Mouse (Mus musculus) hindbrain, embryonic 15.5 days (tissue): Measurements from ENCODE around the gene Acp2. TPM values are rescaled to one million over a fixed set of nuclear protein-coding genes. Genes with fewer than 3 reads are reported as not detected.
A peak's percentile ranks its signal among the peaks of the same experiment; 100 is the strongest.

Experiments used
- ATAC-seq: fragments of 200-750 bp; cut with Nextera tagmentation; 2 replicates; pipeline ENCODE4 v1.8.0; 2017; ENCODE audit warnings: low read depth, moderate number of reproducible peaks, moderate TSS enrichment; ENCODE audit not compliant: low FRiP score
- H3K27ac ChIP-seq: fragments of 300-500 bp; sonication (generic); replicated peaks from 2 replicates; pipeline ENCODE4 v1.5.1; 2015; ENCODE audit warnings: mild to moderate bottlenecking, inconsistent platforms
- H3K27me3 ChIP-seq: fragments of 300-500 bp; sonication (generic); 2 replicates; pipeline ENCODE4 v1.6.1; 2015; ENCODE audit warnings: control low read depth, inconsistent platforms
- H3K36me3 ChIP-seq: fragments of 300-500 bp; sonication (generic); 2 replicates; pipeline ENCODE4 v1.6.1; 2015; ENCODE audit warnings: control low read depth, inconsistent platforms
- H3K4me1 ChIP-seq: fragments of 300-500 bp; sonication (generic); replicated peaks from 2 replicates; pipeline ENCODE4 v1.6.1; 2015; ENCODE audit warnings: control low read depth, inconsistent platforms
- H3K4me2 ChIP-seq: fragments of 300-500 bp; sonication (generic); 2 replicates; pipeline ENCODE4 v1.6.1; 2015; ENCODE audit warnings: moderate library complexity, mild to moderate bottlenecking, inconsistent platforms
- H3K4me3 ChIP-seq: fragments of 300-500 bp; sonication (generic); 2 replicates; pipeline ENCODE4 v1.5.1; 2015; ENCODE audit warnings: mild to moderate bottlenecking, inconsistent platforms
- H3K9ac ChIP-seq: fragments of 300-500 bp; sonication (generic); 2 replicates; pipeline ENCODE4 v1.6.1; 2015; ENCODE audit warnings: inconsistent platforms
- H3K9me3 ChIP-seq: fragments of 300-500 bp; sonication (generic); 2 replicates; pipeline ENCODE4 v1.6.1; 2016; ENCODE audit warnings: control low read depth, inconsistent platforms
- WGBS: fragments of 180-500 bp; shearing (Covaris S2); methylation state at CpG from one replicate; pipeline ENCODE4 v1.1.7; 2015; 5-methylcytosine and 5-hydroxymethylcytosine counted together
- polyA plus RNA-seq: library from polyadenylated mRNA; unstranded; fragments of >200 nt; fragmentation: Nextera tagmentation; extraction: Ambion mirVana; gene quantifications from 2 replicates; pipeline ENCODE4 v1.2.1, GENCODE M21; 2015

Acp2 gene
- polyA plus RNA-seq, 1 experiment from 2014 or later = 37.2 TPM

- Histone ChIP-seq H3K36me3 (no peaks in the 10 kb centered on the region), H3K4me1 (no peaks in the 10 kb centered on the region), H3K27ac (no peak overlapping the region), H3K9ac (no peak overlapping the region), H3K4me3 (no peak overlapping the region), H3K4me2 (no peak overlapping the region), H3K9me3 (no peaks in the 10 kb centered on the region), H3K27me3 (no peaks in the 10 kb centered on the region)
- WGBS = 84% methylated on average over 5 of the region's 5 CpGs
- no peak for ATAC-seq
Measured at GRCm38 (mm10) chr2:91244557-91245228, 42.0 kb downstream of the Acp2 start.

DNA sequence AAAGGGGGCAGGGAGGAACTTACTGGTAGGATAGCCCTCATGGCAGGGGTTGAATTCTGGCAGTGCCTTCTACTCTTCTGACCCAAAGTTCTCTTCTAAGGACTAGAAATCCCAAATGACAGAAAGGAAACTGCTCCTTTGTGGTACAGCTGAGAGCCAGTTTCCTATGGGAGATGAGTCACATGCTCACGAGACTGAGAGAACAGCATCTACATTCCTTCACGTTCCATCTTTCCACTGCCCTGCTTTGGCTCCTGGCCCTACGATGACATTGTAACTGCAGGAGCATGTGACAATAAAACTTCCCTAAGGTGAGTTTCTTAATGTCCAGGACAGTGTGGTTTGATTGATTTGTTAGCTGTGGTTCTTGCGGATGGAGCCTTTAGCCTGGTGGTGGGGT is 45.7 kb downstream of the Acp2 start:
- H3K4me2 ChIP-seq = no peak overlapping the region
- no peaks in the 10 kb centered on the region for H3K9me3 ChIP-seq
- no peak overlapping the region for H3K9ac ChIP-seq
- no peak overlapping the region for H3K4me3 ChIP-seq
- ATAC-seq = no peak
- H3K27me3 ChIP-seq = no peaks in the 10 kb centered on the region
- H3K27ac ChIP-seq = no peak overlapping the region
- no peaks in the 10 kb centered on the region for H3K36me3 ChIP-seq
- 88% methylated on average over 4 of the region's 4 CpGs for WGBS
- no peaks in the 10 kb centered on the region for H3K4me1 ChIP-seq

GRCm38 (mm10) chr2:91252001-91252400 is 49.3 kb downstream of the Acp2 start:
- peaks cover 22% of the 10 kb centered on the region for H3K4me1 ChIP-seq
- H3K36me3 ChIP-seq = no peaks in the 10 kb centered on the region
- peaks cover 15% of the 10 kb centered on the region for H3K27me3 ChIP-seq
- ATAC-seq = no peak
- H3K27ac ChIP-seq = no peak overlapping the region
- no peaks in the 10 kb centered on the region for H3K9me3 ChIP-seq
- 73% methylated on average over 4 of the region's 4 CpGs for WGBS
- no peak overlapping the region for H3K4me3 ChIP-seq
- H3K4me2 ChIP-seq = no peak overlapping the region
- H3K9ac ChIP-seq = no peak overlapping the region

DNA sequence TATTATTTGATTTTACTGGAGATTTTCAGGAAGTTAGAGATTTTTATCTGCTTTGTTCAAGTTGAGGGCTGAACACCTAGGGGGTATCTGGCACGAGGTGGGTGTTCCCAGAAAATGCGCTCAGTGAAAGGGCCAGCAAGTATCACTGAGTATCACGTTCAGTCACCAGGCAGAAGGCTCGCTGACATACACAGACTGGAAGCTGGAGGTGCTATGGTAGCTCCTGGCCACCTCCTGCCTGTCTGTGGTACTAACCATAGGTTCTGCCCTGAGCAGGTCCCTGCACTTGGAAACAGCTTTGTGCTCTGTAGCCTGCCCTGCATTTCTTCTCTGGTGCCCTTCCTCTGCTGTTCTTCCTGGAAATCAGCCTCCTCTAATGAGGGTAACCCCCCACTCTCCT is 49.8 kb downstream of the Acp2 start:
- no peak for ATAC-seq
- no peak overlapping the region for H3K4me3 ChIP-seq
- no peaks in the 10 kb centered on the region for H3K9me3 ChIP-seq
- H3K27me3 ChIP-seq = peaks cover 18% of the 10 kb centered on the region
- H3K9ac ChIP-seq = no peak overlapping the region
- no peak overlapping the region for H3K4me2 ChIP-seq
- WGBS = 57% methylated on average over 4 of the region's 4 CpGs
- no peak overlapping the region for H3K27ac ChIP-seq
- H3K36me3 ChIP-seq = no peaks in the 10 kb centered on the region
- peaks cover 27% of the 10 kb centered on the region for H3K4me1 ChIP-seq

DNA sequence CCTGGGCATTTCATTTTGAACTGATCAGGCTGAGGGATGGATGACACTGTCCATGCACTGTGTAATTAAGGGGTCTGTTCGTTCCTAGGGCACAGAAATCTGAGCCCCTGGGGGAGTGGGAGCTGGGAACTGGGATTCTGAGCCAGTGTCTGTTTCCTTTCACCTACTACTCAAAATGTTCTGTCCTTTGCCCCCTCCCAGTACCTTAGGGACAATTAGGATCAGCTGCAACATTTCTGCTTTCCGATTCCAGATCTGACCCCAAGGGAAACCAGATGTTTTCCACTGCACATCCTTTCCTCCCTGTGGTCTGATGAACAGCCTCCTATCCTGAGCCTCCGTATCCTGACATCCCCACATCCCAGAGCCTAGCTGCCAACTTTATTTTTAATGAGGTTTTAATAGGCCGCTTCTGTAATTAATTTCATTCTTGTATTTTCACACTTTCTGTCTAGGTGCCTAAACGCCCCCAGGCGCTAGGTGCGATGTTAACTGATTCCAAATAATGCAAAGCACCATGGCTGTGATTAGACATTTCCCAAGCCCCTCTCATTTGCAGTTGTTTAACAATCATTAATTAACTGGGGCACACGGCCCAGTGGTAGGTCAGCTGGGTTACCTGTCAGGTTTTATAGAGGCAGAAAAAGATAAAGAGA is 52.2 kb downstream of the Acp2 start:
- Histone ChIP-seq H3K4me2 (peak overlapping the region; percentile 89), H3K4me3 (no peak overlapping the region), H3K9ac (no peak overlapping the region), H3K36me3 (no peaks in the 10 kb centered on the region), H3K27me3 (peaks cover 23% of the 10 kb centered on the region), H3K4me1 (peaks cover 29% of the 10 kb centered on the region), H3K27ac (no peak overlapping the region), H3K9me3 (no peaks in the 10 kb centered on the region)
- whole genome bisulfite sequencing = 30% methylated on average over 8 of the region's 8 CpGs
- no peak for ATAC-seq

DNA sequence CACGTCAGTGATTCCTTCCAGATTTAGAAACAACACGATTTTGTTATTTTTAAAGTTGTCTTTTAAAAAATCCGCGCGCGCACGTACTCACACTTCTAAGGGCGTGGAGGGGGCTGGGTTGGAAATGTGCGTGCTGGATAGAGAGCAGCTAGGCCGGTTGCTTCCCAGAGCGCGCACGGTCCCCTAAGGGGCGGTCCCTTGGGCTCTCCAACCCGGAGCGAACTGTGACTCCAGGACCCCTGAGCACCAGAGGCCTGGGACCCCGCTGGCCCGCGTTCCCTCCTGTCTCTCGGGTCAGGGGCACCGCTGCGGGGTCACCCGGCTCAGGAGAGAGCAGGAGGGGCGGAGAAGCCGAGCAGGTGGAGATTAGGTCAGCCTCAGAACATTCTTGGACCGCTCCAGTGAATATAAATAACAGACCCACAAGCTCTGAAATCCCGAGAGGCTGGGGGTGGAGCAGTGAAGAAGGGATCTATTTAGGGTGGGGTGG is 53.0 kb downstream of the Acp2 start, which contains the start of gene Pacsin3:
TSS of gene Pacsin3 (plus strand) at position 294 of the 490 bp plus-strand sequence.
- peaks cover 29% of the 10 kb centered on the region for H3K4me1 ChIP-seq
- H3K27ac ChIP-seq = peak within 1 kb of the TSS; percentile 64; the same call in 1 of the 2 replicates
- H3K27me3 ChIP-seq = peaks cover 23% of the 10 kb centered on the region
- no peaks in the 10 kb centered on the region for H3K9me3 ChIP-seq
- ATAC-seq = no peak
- peak within 1 kb of the TSS; percentile 44 for H3K4me3 ChIP-seq
- H3K4me2 ChIP-seq = peak within 1 kb of the TSS; percentile 89
- H3K9ac ChIP-seq = peak within 1 kb of the TSS; percentile 41
- WGBS = 1% methylated on average over 27 of the region's 27 CpGs
- no peaks in the 10 kb centered on the region for H3K36me3 ChIP-seq

DNA sequence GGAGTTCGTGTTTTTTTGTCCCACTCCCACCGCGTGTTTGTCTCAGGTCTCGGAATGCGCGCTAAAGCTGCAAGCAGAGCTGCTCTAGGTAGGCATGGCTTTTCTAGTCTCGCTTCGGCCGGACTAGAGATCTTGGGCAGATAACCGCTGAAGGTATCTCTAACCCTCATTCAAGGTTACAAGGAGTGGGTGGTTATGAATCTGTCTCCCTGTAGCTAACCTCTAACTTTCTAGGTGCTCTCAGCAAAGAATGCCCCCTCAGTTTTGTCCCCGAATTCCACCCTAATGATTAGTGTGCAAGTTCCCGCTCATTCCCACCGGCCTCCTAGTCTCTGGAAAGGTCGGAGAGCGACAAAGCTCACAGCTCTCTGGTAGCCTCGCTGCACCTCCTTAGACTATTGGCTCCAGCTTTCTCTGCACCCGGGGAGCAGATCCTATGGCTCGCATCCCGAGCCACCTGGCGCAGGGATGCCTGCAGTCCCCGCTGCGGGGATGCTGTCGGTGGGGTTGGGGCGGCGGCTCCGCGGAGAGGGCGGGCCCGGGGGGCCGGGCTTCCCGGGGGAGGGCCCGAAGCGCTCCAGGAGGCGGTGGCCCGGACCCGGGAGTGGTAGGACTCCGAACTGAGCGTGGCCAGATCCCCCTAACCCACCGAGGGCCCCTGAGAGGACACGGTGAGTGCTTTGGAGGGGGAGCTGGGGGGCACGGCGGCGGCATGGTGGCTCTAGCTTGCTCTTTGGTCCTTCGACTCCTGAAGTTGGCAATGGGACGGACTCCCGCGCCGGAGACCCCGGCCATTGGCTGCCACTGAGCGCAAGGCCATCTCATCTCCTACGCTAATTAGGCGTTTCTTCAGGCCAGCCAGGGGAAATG is 53.8 kb downstream of the Acp2 start:
- H3K4me1 ChIP-seq = peaks cover 29% of the 10 kb centered on the region
- ATAC-seq = peak; percentile 43
- H3K27me3 ChIP-seq = peaks cover 23% of the 10 kb centered on the region
- H3K36me3 ChIP-seq = no peaks in the 10 kb centered on the region
- H3K4me2 ChIP-seq = peak overlapping the region; percentile 89
- H3K27ac ChIP-seq = peak overlapping the region; percentile 64
- peak overlapping the region; percentile 41 for H3K9ac ChIP-seq
- H3K4me3 ChIP-seq = peak overlapping the region; percentile 44
- H3K9me3 ChIP-seq = no peaks in the 10 kb centered on the region
- 2% methylated on average over 47 of the region's 52 CpGs for WGBS

DNA sequence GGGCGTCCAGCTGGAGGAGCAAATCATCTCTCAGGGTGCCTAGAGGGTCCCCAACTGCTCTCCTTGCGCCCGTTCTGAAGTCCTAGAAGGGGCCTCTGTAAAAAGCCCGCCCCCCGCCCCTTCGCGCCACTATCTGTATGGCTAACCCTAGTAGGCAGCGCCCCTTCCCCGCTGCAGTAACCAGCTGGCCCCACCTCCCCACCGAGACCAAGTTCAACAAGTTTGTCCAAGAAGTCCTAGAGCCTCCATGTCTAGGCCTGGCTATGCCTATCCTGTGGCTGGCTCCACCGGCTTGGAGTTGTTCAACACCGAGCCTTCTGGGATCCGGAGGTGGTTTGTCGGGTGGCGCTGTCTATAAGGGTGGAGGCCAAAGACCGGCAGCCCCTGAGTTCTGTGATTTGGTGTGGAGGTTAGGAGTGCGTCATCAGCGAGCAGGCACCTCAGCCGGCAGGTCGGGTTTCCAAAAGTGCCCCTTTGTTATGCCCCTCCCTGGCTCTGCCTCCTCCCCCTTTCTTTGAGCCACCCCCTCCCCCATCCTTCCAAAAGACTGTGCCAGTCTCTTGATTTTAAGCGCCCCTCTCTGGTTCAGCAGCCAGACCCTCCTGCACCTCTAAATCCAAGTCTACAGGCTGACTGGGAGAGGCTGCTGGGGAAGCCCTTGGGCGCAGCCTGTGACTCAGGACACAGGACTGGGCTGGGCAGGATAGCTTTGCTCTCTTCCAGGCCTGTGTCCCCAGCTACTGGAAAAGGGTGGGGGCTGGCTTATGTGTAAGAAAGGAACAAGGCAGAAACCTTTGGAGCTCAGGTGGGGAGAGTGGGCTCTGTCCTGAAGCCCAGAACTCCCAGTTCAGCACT is 54.7 kb downstream of the Acp2 start:
- Histone ChIP-seq H3K4me2 (peak overlapping the region; percentile 89), H3K9ac (peak overlapping the region; percentile 41), H3K4me1 (peaks cover 29% of the 10 kb centered on the region), H3K27me3 (peaks cover 23% of the 10 kb centered on the region), H3K36me3 (no peaks in the 10 kb centered on the region), H3K9me3 (no peaks in the 10 kb centered on the region), H3K4me3 (peak overlapping the region; percentile 44), H3K27ac (peak overlapping the region; percentile 64)
- peak; percentile 71 for ATAC-seq
- WGBS = under 1% methylated on average over 22 of the region's 22 CpGs

DNA sequence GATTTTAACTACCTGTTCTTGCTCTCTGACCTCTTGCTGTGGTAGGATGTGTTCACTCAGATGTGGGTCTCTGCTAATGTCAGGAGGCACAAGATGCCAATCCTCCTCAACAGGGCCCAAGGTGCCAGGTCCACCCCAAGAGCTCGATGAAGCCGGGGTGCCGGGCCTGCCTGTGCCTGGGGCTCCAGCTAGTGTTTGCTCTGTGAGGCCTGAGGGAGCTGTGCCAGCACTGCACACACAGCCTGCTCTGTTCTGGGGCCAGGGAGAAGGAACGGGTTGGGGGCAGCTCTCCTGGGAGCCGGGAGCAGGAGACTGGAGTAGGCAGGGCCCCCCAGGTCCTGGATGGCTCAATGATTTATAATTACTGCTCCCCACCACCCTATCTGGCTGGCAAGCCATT is 55.4 kb downstream of the Acp2 start:
- peak overlapping the region; percentile 44 for H3K4me3 ChIP-seq
- 64% methylated on average over 5 of the region's 5 CpGs for WGBS

GRCm38 (mm10) chr2:91258830-91259229 is 56.1 kb downstream of the Acp2 start:
- peaks cover 23% of the 10 kb centered on the region for H3K27me3 ChIP-seq
- H3K36me3 ChIP-seq = no peaks in the 10 kb centered on the region
- H3K9me3 ChIP-seq = no peaks in the 10 kb centered on the region
- no peak overlapping the region for H3K4me3 ChIP-seq
- peaks cover 29% of the 10 kb centered on the region for H3K4me1 ChIP-seq
- H3K9ac ChIP-seq = no peak overlapping the region
- 0 out of 2 replicates have a peak overlapping the region, but pooled peaks have one; percentile 89 for H3K4me2 ChIP-seq
- WGBS = 60% methylated on average over 1 of the region's 1 CpGs
- no peak for ATAC-seq
- 0 out of 2 replicates have a peak overlapping the region, but pooled peaks have one; percentile 64 for H3K27ac ChIP-seq

More for the DNA sequence above, 55.4 kb downstream of the Acp2 start:
- Histone ChIP-seq H3K4me1 (peaks cover 29% of the 10 kb centered on the region), H3K9me3 (no peaks in the 10 kb centered on the region), H3K9ac (peak overlapping the region; percentile 41), H3K36me3 (no peaks in the 10 kb centered on the region), H3K27me3 (peaks cover 23% of the 10 kb centered on the region), H3K27ac (peak overlapping the region; percentile 64), H3K4me2 (peak overlapping the region; percentile 89)
- peak; percentile 17; the same call in 1 of the 2 replicates for ATAC-seq

- H3K36me3 ChIP-seq = no peaks in the 10 kb centered on the region
- H3K4me2 ChIP-seq = no peak overlapping the region
- peaks cover 19% of the 10 kb centered on the region for H3K27me3 ChIP-seq
- no peak overlapping the region for H3K27ac ChIP-seq
- no peak overlapping the region for H3K4me3 ChIP-seq
- no peak for ATAC-seq
- H3K9ac ChIP-seq = no peak overlapping the region
- no peaks in the 10 kb centered on the region for H3K9me3 ChIP-seq
- WGBS = 96% methylated on average over 1 of the region's 1 CpGs
- H3K4me1 ChIP-seq = peaks cover 34% of the 10 kb centered on the region
Measured at GRCm38 (mm10) chr2:91259493-91259892, 56.8 kb downstream of the Acp2 start.
